Mouse (Mus musculus) kidney, postnatal 0 days (tissue): ENCODE measurements around the gene Tmem262. TPM values are rescaled to one million over a fixed set of nuclear protein-coding genes. Genes with fewer than 3 reads are reported as not detected.

Experiments used
- ATAC-seq: fragments of 200-750 bp; cut with Nextera tagmentation; replicated peaks from 2 replicates; pipeline ENCODE4 v1.8.0; 2017; ENCODE audit warnings: low read depth, moderate number of reproducible peaks, moderate TSS enrichment, moderate library complexity; ENCODE audit not compliant: low FRiP score
- DNase-seq: peaks from one replicate; pipeline ENCODE4 v3.0.0-alpha.2; 2016; ENCODE audit warnings: low spot score
- H3K27ac ChIP-seq: fragments of 300-500 bp; sonication (generic); 2 replicates; pipeline ENCODE4 v1.5.1; 2014; ENCODE audit warnings: mild to moderate bottlenecking
- H3K27me3 ChIP-seq: fragments of 300-500 bp; sonication (generic); 2 replicates; pipeline ENCODE4 v1.6.1; 2014; ENCODE audit warnings: low read length, mixed read lengths; ENCODE audit not compliant: insufficient read depth
- H3K36me3 ChIP-seq: fragments of 300-500 bp; sonication (generic); 2 replicates; pipeline ENCODE4 v1.6.1; 2014; ENCODE audit warnings: low read length, mixed read lengths; ENCODE audit not compliant: insufficient read depth
- H3K4me1 ChIP-seq: fragments of 300-500 bp; sonication (generic); replicated peaks from 2 replicates; pipeline ENCODE4 v1.6.1; 2014; ENCODE audit warnings: antibody characterized with exemption, low read length, mixed read lengths; ENCODE audit not compliant: insufficient read depth
- H3K4me2 ChIP-seq: fragments of 300-500 bp; sonication (generic); 2 replicates; pipeline ENCODE4 v1.6.1; 2014; ENCODE audit warnings: mild to moderate bottlenecking, low read length, moderate library complexity, mixed read lengths
- H3K4me3 ChIP-seq: fragments of 300-500 bp; sonication (generic); replicated peaks from 2 replicates; pipeline ENCODE4 v1.5.1; 2014; ENCODE audit warnings: low read depth, low read length
- H3K9ac ChIP-seq: fragments of 300-500 bp; sonication (generic); 2 replicates; pipeline ENCODE4 v1.6.1; 2014; ENCODE audit warnings: low read depth, low read length
- H3K9me3 ChIP-seq: fragments of 300-500 bp; sonication (generic); replicated peaks from 2 replicates; pipeline ENCODE4 v1.6.1; 2016; ENCODE audit warnings: low read length, inconsistent platforms, mixed read lengths
- CTCF ChIP-seq: IDR thresholded peaks from 2 replicates; pipeline ENCODE4 v1.5.1; 2016; ENCODE audit warnings: antibody characterized with exemption, low read depth, mild to moderate bottlenecking, moderate library complexity
- WGBS: fragments of 180-500 bp; shearing (Covaris S2); extraction: QIAGEN DNeasy Blood & Tissue Kit; methylation state at CpG from one replicate; pipeline ENCODE4 v1.1.7; 2014; 5-methylcytosine and 5-hydroxymethylcytosine counted together
- polyA plus RNA-seq: library from polyadenylated mRNA; unstranded; fragments of >200 nt; fragmentation: Nextera tagmentation; extraction: Ambion mirVana; gene quantifications from 2 replicates; pipeline ENCODE4 v1.2.1, GENCODE M21; 2015

Gene Tmem262
- polyA plus RNA-seq, 1 experiment from 2014 or later: not detected

DNA sequence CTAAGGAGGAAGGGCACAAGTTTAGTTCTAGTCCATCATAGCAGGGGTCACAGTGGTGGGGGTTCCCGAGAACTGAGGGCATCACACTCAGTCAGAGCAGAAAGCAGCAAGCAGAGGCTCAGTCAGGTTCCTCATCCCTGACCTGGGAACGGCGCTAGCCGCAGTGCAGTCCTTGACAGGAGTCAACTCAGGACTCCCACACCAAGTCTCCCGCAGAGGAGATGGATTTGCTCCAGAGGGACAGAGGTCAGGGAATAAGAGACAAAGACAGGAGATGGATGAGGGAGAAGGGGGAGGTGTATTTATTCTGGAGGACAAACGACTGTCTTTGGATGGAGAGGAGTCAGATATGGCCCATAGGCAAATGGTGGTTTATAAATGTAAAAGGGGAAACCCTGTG is 33.3 kb downstream of the Tmem262 start:
- Histone ChIP-seq H3K4me1 (peaks cover 5% of the 10 kb centered on the region), H3K9me3 (no peaks in the 10 kb centered on the region), H3K36me3 (peaks cover 19% of the 10 kb centered on the region), H3K27ac (no peak overlapping the region), H3K4me2 (no peak overlapping the region), H3K27me3 (no peaks in the 10 kb centered on the region), H3K9ac (no peak overlapping the region), H3K4me3 (no peak overlapping the region)
- no peak for DNase-seq
- 34% methylated on average over 6 of the region's 6 CpGs for WGBS
- no peak for TF ChIP-seq CTCF
- ATAC-seq: no peak

DNA sequence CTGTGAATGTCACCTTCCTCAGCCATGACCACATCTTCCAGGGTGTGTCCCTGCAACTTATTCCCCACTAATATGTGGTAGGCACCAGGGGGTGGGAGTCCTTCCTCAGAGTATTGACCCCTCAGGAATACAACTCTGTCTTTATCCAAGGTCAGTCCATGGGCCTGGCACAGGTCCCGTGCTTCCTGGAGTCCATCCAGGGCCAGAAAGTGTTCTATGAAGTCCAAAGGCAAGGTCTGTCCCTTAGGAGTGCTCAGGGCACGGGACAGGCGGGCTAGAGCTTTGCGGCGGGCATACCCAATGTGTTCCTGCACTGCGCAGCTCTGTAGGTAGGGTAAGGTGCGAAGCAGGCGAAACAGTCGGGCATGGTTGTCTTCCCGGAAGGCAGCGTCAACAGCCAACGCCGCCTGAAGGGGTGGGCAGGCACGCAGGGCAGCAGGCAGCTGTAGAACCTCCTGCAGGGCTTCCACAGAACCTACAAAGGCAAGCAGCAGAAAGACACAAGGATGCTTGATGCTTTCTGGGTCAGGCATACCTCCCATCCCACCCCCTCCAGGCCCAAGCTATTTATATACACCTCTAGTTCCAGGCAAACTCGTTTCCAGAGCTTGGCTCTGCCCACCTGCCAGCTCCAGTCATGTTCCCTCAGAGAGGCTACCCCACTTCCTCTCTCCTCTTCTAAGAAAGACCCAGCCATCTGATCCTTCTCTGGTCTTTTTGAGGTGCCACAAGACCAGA is 36.4 kb downstream of the Tmem262 start:
- ATAC-seq (no peak), DNase-seq (no peak)
- TF ChIP-seq CTCF: no peak
- Histone ChIP-seq H3K9me3 (no peaks in the 10 kb centered on the region), H3K9ac (0 out of 2 replicates have a peak overlapping the region, but pooled peaks have one; percentile 18), H3K36me3 (peaks cover 19% of the 10 kb centered on the region), H3K27ac (no peak overlapping the region), H3K4me2 (peak overlapping the region; percentile 98; the same call in 1 of the 2 replicates), H3K4me3 (no peak overlapping the region), H3K4me1 (peaks cover 5% of the 10 kb centered on the region), H3K27me3 (no peaks in the 10 kb centered on the region)
- 93% methylated on average over 15 of the region's 15 CpGs for WGBS

DNA sequence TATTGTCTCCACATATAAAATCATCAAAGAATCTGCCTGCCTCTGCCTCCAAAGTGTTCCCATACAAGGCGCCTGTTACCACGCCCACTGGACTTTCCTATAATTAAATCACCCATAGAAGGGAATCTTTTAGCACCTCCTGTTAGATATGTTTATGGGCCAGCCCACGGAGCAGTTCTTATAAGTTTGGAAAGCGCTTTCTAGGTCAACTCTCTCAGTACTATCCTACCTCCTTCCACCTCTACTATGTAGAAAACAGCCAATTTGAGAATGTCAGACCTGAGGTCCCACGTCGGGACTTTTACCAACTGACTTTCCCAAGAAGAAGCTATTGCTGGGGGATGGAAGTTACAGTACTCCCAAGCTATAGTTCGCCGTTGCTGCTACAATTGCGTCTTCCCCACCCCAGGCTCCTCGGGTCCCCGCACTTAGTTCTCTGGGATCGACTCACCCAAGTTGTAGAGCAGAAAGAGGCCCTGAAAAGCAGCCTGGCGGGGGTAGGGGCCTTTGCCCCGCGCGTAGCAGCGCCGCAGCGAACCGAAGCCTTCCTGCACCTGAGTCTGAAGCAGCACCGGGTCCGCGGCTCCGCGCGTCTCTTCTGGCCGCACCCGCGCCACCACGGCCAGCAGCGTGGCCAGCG is 37.6 kb downstream of the Tmem262 start:
- TF ChIP-seq CTCF: no peak
- peak overlapping the region; percentile 95 for H3K27ac ChIP-seq
- peak overlapping the region; percentile 81 for H3K9ac ChIP-seq
- H3K4me1 ChIP-seq: peaks cover 5% of the 10 kb centered on the region
- no peaks in the 10 kb centered on the region for H3K9me3 ChIP-seq
- H3K27me3 ChIP-seq: no peaks in the 10 kb centered on the region
- peak overlapping the region; percentile 79 for H3K4me3 ChIP-seq
- 4% methylated on average over 32 of the region's 32 CpGs for WGBS
- peaks cover 19% of the 10 kb centered on the region for H3K36me3 ChIP-seq
- ATAC-seq: no peak
- no peak for DNase-seq
- H3K4me2 ChIP-seq: peak overlapping the region; percentile 98

DNA sequence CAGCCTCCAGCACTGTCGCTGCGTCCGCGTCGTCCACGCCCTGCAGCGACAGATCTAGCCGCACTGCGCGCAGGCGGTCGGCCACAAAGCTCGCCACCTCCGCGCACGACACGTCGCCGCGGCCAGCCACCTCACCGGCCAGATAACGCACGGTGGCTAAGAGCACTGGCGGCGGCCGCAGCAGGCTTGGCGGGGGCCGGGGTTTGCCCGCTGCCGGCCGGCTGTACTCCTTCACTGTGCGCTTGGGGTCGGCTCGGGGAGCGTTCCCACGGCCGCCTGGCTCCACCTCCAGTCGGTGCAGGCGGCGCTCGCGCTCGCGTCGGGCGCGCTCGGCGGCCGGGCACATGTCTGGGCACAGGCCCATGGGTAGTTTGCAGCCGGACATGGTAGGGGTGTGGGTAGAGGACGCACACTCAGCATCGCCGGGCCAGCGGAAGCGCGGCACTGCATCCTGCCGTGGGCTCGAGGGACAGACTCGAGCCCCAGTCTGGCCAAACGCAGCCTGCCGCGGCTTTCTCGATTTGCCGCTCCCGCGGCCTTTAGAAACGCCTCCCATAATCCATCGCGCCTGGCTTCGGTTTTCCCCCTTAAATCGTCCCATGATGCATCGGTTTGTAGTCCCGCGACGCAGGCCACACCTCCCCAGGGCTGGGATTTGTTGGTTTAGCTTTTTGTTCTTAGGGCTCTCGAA is 38.3 kb downstream of the Tmem262 start, which contains the start of gene Sac3d1:
TSS of gene Sac3d1 (minus strand) at position 665 of the 691 bp plus-strand sequence.
- H3K9ac ChIP-seq: peak within 1 kb of the TSS; percentile 81

DNA sequence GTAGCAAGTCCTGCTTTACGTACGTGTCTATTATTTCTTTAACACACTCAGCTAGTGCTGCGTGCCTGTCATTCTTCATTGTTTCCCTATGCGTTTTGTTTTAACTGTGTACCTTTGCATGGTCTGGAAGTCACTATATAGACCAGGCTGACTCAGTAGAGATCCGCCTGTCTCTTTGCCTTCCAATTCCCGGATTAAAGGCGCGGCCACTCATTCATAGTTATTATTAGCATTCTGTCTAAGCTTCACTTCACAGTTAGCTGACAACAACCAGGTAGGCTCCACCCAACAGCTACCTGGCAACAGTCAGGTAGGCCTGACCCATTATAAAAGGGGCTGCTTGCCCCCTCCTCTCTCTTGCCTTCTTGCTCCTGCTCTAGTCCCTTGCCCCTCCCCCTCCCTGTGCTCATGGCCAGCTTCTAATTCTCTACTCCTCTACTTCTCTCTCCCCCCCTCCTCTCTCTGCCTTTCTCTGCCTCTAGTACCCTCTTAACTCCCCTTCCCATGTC is 38.9 kb downstream of the Tmem262 start:
- no peak for ATAC-seq
- H3K27me3 ChIP-seq: no peaks in the 10 kb centered on the region
- peak overlapping the region; percentile 95 for H3K27ac ChIP-seq
- peaks cover 5% of the 10 kb centered on the region for H3K4me1 ChIP-seq
- 2% methylated on average over 8 of the region's 8 CpGs for WGBS
- H3K4me2 ChIP-seq: peak overlapping the region; percentile 98
- no peak for TF ChIP-seq CTCF
- H3K9ac ChIP-seq: peak overlapping the region; percentile 38; the same call in 1 of the 2 replicates
- H3K4me3 ChIP-seq: peak overlapping the region; percentile 79
- H3K36me3 ChIP-seq: peaks cover 17% of the 10 kb centered on the region
- no peak for DNase-seq
- H3K9me3 ChIP-seq: no peaks in the 10 kb centered on the region

More for the DNA sequence above, 38.3 kb downstream of the Tmem262 start, which contains the start of gene Sac3d1:
- H3K9me3 ChIP-seq: no peaks in the 10 kb centered on the region
- no peak; the same call in 1 of the 2 replicates for TF ChIP-seq CTCF
- peak within 1 kb of the TSS; percentile 98 for H3K4me2 ChIP-seq
- peak within 1 kb of the TSS; percentile 95 for H3K27ac ChIP-seq
- DNase-seq (peak; percentile 97), ATAC-seq (peak; percentile 72)
- H3K4me3 ChIP-seq: peak within 1 kb of the TSS; percentile 79
- WGBS: under 1% methylated on average over 77 of the region's 77 CpGs
- peaks cover 19% of the 10 kb centered on the region for H3K36me3 ChIP-seq
- H3K4me1 ChIP-seq: peaks cover 5% of the 10 kb centered on the region
- H3K27me3 ChIP-seq: no peaks in the 10 kb centered on the region

DNA sequence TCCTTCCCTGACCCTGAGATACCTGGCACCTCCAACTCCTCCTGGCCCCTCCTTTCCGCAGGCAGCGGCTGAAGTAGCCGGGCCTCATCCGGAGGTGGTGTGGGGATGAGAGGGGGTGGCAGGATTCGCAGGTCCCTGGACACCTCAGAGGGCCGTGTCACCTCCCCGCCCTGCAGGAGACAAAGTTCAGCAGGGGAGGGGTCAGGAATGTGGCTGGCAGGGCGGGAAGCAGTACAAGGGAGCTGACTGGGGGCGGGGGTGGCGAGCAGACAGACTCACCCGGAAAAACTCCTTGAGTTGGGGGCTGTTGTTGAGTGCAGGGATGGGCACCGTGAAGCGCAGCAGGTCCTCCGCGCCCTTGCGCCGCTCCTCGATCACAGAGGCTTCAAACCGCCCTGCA is 41.9 kb downstream of the Tmem262 start:
- peaks cover 4% of the 10 kb centered on the region for H3K4me1 ChIP-seq
- no peak overlapping the region for H3K27ac ChIP-seq
- ATAC-seq (no peak), DNase-seq (no peak)
- H3K36me3 ChIP-seq: no peaks in the 10 kb centered on the region
- WGBS: 28% methylated on average over 19 of the region's 19 CpGs
- H3K9ac ChIP-seq: no peak overlapping the region
- no peaks in the 10 kb centered on the region for H3K9me3 ChIP-seq
- no peak for TF ChIP-seq CTCF
- H3K27me3 ChIP-seq: no peaks in the 10 kb centered on the region
- H3K4me2 ChIP-seq: no peak overlapping the region
- H3K4me3 ChIP-seq: no peak overlapping the region
